Mouse (Mus musculus) thymus, adult 2 months (tissue): Measurements from ENCODE around the gene Ap1g2.

Experiments used
- CTCF ChIP-seq: fragments of 200-500 bp; IDR thresholded peaks from 2 replicates; pipeline ENCODE4 v1.5.1; 2012; ENCODE audit warnings: mild to moderate bottlenecking, control low read depth, low read length, moderate library complexity, borderline replicate concordance; ENCODE audit not compliant: control insufficient read depth, poor library complexity, insufficient read depth; ENCODE audit errors: extremely low read depth
- POLR2A ChIP-seq: fragments of 200-500 bp; IDR thresholded peaks from 2 replicates; pipeline ENCODE4 v1.6.1; 2012; ENCODE audit warnings: mild to moderate bottlenecking, low read length, control low read depth, moderate library complexity; ENCODE audit not compliant: control insufficient read depth, poor library complexity, insufficient read depth; ENCODE audit errors: extremely low read depth

- TF ChIP-seq POLR2A (no peak), CTCF (no peak)
Measured at GRCm38 (mm10) chr14:55152174-55152573, 45.8 kb upstream of the Ap1g2 start.
